ENCODE assay signal across 10 mouse cellular contexts in the genomic region with DNA sequence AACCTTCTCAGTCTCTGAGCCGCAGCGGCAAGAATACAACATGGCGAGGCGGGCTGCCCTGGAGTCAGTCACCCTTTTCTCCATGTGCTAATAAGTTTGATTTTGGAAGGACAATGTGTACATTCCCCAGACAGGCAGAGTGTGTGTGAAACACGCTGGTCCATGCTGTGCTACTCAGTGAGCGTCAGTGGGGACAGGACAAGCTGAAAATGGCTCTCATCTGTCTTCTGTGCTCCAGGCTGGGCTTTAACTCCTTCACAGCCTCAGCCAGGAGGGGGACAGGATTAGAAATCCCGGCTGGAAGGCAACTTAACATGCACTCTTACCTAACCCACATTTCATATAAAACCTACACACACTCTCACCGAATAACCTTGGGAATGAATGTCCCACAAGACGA.
A peak's percentile ranks its signal among the peaks of the same experiment; 100 is the strongest.
DNase-seq lines count a peak whose midpoint lies in the region; ATAC-seq lines count a peak whose summit lies in the region.
"Had no signal": no experiment of that assay in that cellular context is flagged by ENCODE, and none has a peak within 500 bp of the region (broad histone marks: within the 10 kb centered on the region; RNA-seq: fewer than 3 reads in every experiment).

No protein-coding gene starts in this region.

- no peaks in the 10 kb centered on the region for H3K9me3 ChIP-seq in forebrain, embryonic 12.5 days
- no peaks in the 10 kb centered on the region for H3K9me3 ChIP-seq in limb, embryonic 13.5 days

- H3K4me3 ChIP-seq in forebrain, embryonic 12.5 days (replicated peaks), result no peak overlapping the region
- H3K4me3 ChIP-seq in limb, embryonic 13.5 days, result no peak overlapping the region

- 16% methylated on average over 9 of the region's 9 CpGs for WGBS in forebrain, embryonic 12.5 days
- 53% methylated on average over 9 of the region's 9 CpGs for WGBS in limb, embryonic 13.5 days

- H3K27me3 ChIP-seq in forebrain, embryonic 12.5 days, result no peaks in the 10 kb centered on the region
- no peaks in the 10 kb centered on the region for H3K27me3 ChIP-seq in limb, embryonic 13.5 days

- no peak overlapping the region for H3K9ac ChIP-seq in forebrain, embryonic 12.5 days
- H3K9ac ChIP-seq in limb, embryonic 13.5 days, result no peak overlapping the region

- H3K27ac ChIP-seq in forebrain, embryonic 12.5 days, result peak overlapping the region; percentile 95
- no peak overlapping the region for H3K27ac ChIP-seq in limb, embryonic 13.5 days
- H3K27ac ChIP-seq: macrophage had no signal

- peak; percentile 12 to 16 for DNase-seq in right cerebral cortex, postnatal 36 days (ENCODE audit: low spot score in 2 of 2)
- no peak for DNase-seq in right cerebral cortex, postnatal 25 days
- DNase-seq in retina, embryonic 14.5 days (ENCODE audit: low spot score), result peak; percentile 61
- no peak for DNase-seq in heart, adult 8-10 months (ENCODE audit: low spot score)
- DNase-seq in urinary bladder, adult 18-20 months (ENCODE audit: low spot score in 2 of 2), result no peak
- DNase-seq: cerebellum, adult 18-20 months had no signal

- H3K36me3 ChIP-seq in forebrain, embryonic 12.5 days (replicated peaks), result no peaks in the 10 kb centered on the region
- H3K36me3 ChIP-seq in limb, embryonic 13.5 days, result no peaks in the 10 kb centered on the region

- ATAC-seq in forebrain, embryonic 12.5 days (ENCODE audit: low FRiP score), result peak; percentile 80
- peak; percentile 64; the same call in 1 of the 2 replicates for ATAC-seq in limb, embryonic 13.5 days (ENCODE audit: low FRiP score, low read depth)
- ATAC-seq in megakaryocyte-erythroid progenitor cell, adult 5-6 weeks (replicated peaks; ENCODE audit: low FRiP score, low TSS enrichment, poor library complexity, severe bottlenecking), result no peak

- peaks cover 55% of the 10 kb centered on the region for H3K4me1 ChIP-seq in forebrain, embryonic 12.5 days
- peaks cover 6% of the 10 kb centered on the region for H3K4me1 ChIP-seq in limb, embryonic 13.5 days

- peak overlapping the region; percentile 37 for H3K4me2 ChIP-seq in forebrain, embryonic 12.5 days
- H3K4me2 ChIP-seq in limb, embryonic 13.5 days (replicated peaks), result no peak overlapping the region

Comparison
In these comparisons a context has a peak if more than half of its experiments do, and no peak if none do; other contexts are left out.
1. DNase-seq: peak in right cerebral cortex, postnatal 36 days (2 of 2) and retina, embryonic 14.5 days (single experiment); none in right cerebral cortex, postnatal 25 days (single experiment), heart, adult 8-10 months (single experiment) and urinary bladder, adult 18-20 months (0 of 2).